Mouse (Mus musculus) stomach, embryonic 16.5 days (tissue): ENCODE measurements at regions not wholly inside any gene's neighbourhood (a gene's known extent, or its start where the extent isn't known, plus 50 kb on each side); places are given as distances from the start of the nearest gene placed in this dataset.

Experiments used
- ATAC-seq: fragments of 200-750 bp; cut with Nextera tagmentation; 2 replicates; pipeline ENCODE4 v1.8.0; 2017; ENCODE audit warnings: moderate number of reproducible peaks, moderate TSS enrichment; ENCODE audit not compliant: insufficient read depth, low FRiP score
- H3K27ac ChIP-seq: fragments of 300-500 bp; sonication (generic); 2 replicates; pipeline ENCODE4 v1.5.1; 2014; ENCODE audit warnings: low read length
- H3K27me3 ChIP-seq: fragments of 300-500 bp; sonication (generic); 2 replicates; pipeline ENCODE4 v1.6.1; 2014; ENCODE audit warnings: low read length, control low read depth, mixed read lengths; ENCODE audit not compliant: control insufficient read depth, insufficient read depth
- H3K36me3 ChIP-seq: fragments of 300-500 bp; sonication (generic); 2 replicates; pipeline ENCODE4 v1.6.1; 2014; ENCODE audit warnings: low read length; ENCODE audit not compliant: control insufficient read depth, insufficient read depth
- H3K4me1 ChIP-seq: fragments of 300-500 bp; sonication (generic); 2 replicates; pipeline ENCODE4 v1.6.1; 2014; ENCODE audit warnings: low read length, control low read depth, mixed read lengths; ENCODE audit not compliant: control insufficient read depth, insufficient read depth
- H3K4me2 ChIP-seq: fragments of 300-500 bp; sonication (generic); 2 replicates; pipeline ENCODE4 v1.6.1; 2014; ENCODE audit warnings: low read depth, low read length, mixed read lengths
- H3K4me3 ChIP-seq: fragments of 300-500 bp; sonication (generic); replicated peaks from 2 replicates; pipeline ENCODE4 v1.5.1; 2014; ENCODE audit warnings: mild to moderate bottlenecking, low read length
- H3K9ac ChIP-seq: fragments of 300-500 bp; sonication (generic); 2 replicates; pipeline ENCODE4 v1.6.1; 2014; ENCODE audit warnings: low read length
- H3K9me3 ChIP-seq: fragments of 300-500 bp; sonication (generic); replicated peaks from 2 replicates; pipeline ENCODE4 v1.6.1; 2016; ENCODE audit warnings: low read length, control low read depth; ENCODE audit not compliant: control insufficient read depth
- WGBS: fragments of 180-500 bp; shearing (Covaris S2); extraction: QIAGEN DNeasy Blood & Tissue Kit; methylation state at CpG from one replicate; pipeline ENCODE4 v1.1.7; 2014; 5-methylcytosine and 5-hydroxymethylcytosine counted together

GRCm38 (mm10) chr9:61561551-61561950 is 189.4 kb downstream of the Tle3 start:
- Histone ChIP-seq H3K27me3 (no peaks in the 10 kb centered on the region; the same call in 1 of the 2 replicates), H3K9me3 (no peaks in the 10 kb centered on the region), H3K36me3 (no peaks in the 10 kb centered on the region), H3K4me3 (no peak overlapping the region), H3K9ac (no peak overlapping the region), H3K4me2 (no peak overlapping the region), H3K4me1 (no peaks in the 10 kb centered on the region), H3K27ac (no peak overlapping the region)
- 30% methylated on average over 8 of the region's 8 CpGs for WGBS
- ATAC-seq = no peak

GRCm38 (mm10) chr9:61558621-61559020 is 186.5 kb downstream of the Tle3 start:
- H3K9ac ChIP-seq = no peak overlapping the region
- H3K4me3 ChIP-seq = no peak overlapping the region
- no peak overlapping the region for H3K4me2 ChIP-seq
- ATAC-seq = no peak
- no peak overlapping the region for H3K27ac ChIP-seq
- no peaks in the 10 kb centered on the region for H3K9me3 ChIP-seq
- 73% methylated on average over 10 of the region's 10 CpGs for WGBS
- H3K4me1 ChIP-seq = no peaks in the 10 kb centered on the region
- no peaks in the 10 kb centered on the region for H3K36me3 ChIP-seq
- H3K27me3 ChIP-seq = no peaks in the 10 kb centered on the region; the same call in 1 of the 2 replicates

- Histone ChIP-seq H3K4me2 (no peak overlapping the region), H3K27ac (no peak overlapping the region), H3K27me3 (no peaks in the 10 kb centered on the region), H3K9me3 (no peaks in the 10 kb centered on the region), H3K9ac (no peak overlapping the region), H3K4me1 (no peaks in the 10 kb centered on the region), H3K4me3 (no peak overlapping the region), H3K36me3 (no peaks in the 10 kb centered on the region)
- no peak for ATAC-seq
- WGBS = 89% methylated on average over 7 of the region's 7 CpGs
These were observed 184.9 kb downstream of the Tle3 start for GRCm38 (mm10) chr9:61557025-61557424.

- H3K27ac ChIP-seq = no peak overlapping the region
These were observed 183.0 kb downstream of the Tle3 start for GRCm38 (mm10) chr9:61555173-61555572.

GRCm38 (mm10) chr9:61554611-61555010 is 182.4 kb downstream of the Tle3 start:
- no peak overlapping the region for H3K27ac ChIP-seq
- no peak for ATAC-seq
- WGBS = 71% methylated on average over 7 of the region's 7 CpGs
- H3K9me3 ChIP-seq = no peaks in the 10 kb centered on the region
- no peak overlapping the region for H3K4me2 ChIP-seq
- H3K27me3 ChIP-seq = no peaks in the 10 kb centered on the region
- no peaks in the 10 kb centered on the region; the same call in 1 of the 2 replicates for H3K4me1 ChIP-seq
- H3K4me3 ChIP-seq = no peak overlapping the region
- H3K36me3 ChIP-seq = no peaks in the 10 kb centered on the region
- H3K9ac ChIP-seq = no peak overlapping the region

More at GRCm38 (mm10) chr9:61555173-61555572, 183.0 kb downstream of the Tle3 start:
- no peak overlapping the region for H3K9ac ChIP-seq
- H3K4me1 ChIP-seq = no peaks in the 10 kb centered on the region; the same call in 1 of the 2 replicates
- no peaks in the 10 kb centered on the region for H3K36me3 ChIP-seq
- no peaks in the 10 kb centered on the region for H3K9me3 ChIP-seq
- 91% methylated on average over 8 of the region's 8 CpGs for WGBS
- H3K4me3 ChIP-seq = no peak overlapping the region
- ATAC-seq = no peak
- H3K27me3 ChIP-seq = no peaks in the 10 kb centered on the region
- H3K4me2 ChIP-seq = no peak overlapping the region

- no peaks in the 10 kb centered on the region for H3K27me3 ChIP-seq
- 67% methylated on average over 5 of the region's 5 CpGs for WGBS
- no peak for ATAC-seq
- no peak overlapping the region for H3K9ac ChIP-seq
- no peak overlapping the region for H3K4me2 ChIP-seq
- no peak overlapping the region for H3K4me3 ChIP-seq
- no peaks in the 10 kb centered on the region for H3K9me3 ChIP-seq
- H3K36me3 ChIP-seq = no peaks in the 10 kb centered on the region
- no peak overlapping the region for H3K27ac ChIP-seq
- H3K4me1 ChIP-seq = no peaks in the 10 kb centered on the region; the same call in 1 of the 2 replicates
These were observed 181.5 kb downstream of the Tle3 start for GRCm38 (mm10) chr9:61553626-61554025.

GRCm38 (mm10) chr9:61551361-61551760 is 179.2 kb downstream of the Tle3 start:
- no peaks in the 10 kb centered on the region for H3K27me3 ChIP-seq
- WGBS = 45% methylated on average over 9 of the region's 9 CpGs
- H3K36me3 ChIP-seq = no peaks in the 10 kb centered on the region
- ATAC-seq = no peak
- no peaks in the 10 kb centered on the region for H3K9me3 ChIP-seq
- H3K4me3 ChIP-seq = no peak overlapping the region
- no peaks in the 10 kb centered on the region; the same call in 1 of the 2 replicates for H3K4me1 ChIP-seq
- no peak overlapping the region for H3K4me2 ChIP-seq
- no peak overlapping the region for H3K27ac ChIP-seq
- H3K9ac ChIP-seq = no peak overlapping the region

- H3K27me3 ChIP-seq = no peaks in the 10 kb centered on the region
- 71% methylated on average over 3 of the region's 3 CpGs for WGBS
- H3K27ac ChIP-seq = no peak overlapping the region
- no peak overlapping the region for H3K9ac ChIP-seq
- H3K4me2 ChIP-seq = no peak overlapping the region
- H3K9me3 ChIP-seq = no peaks in the 10 kb centered on the region
- no peak overlapping the region for H3K4me3 ChIP-seq
- ATAC-seq = no peak
- no peaks in the 10 kb centered on the region; the same call in 1 of the 2 replicates for H3K4me1 ChIP-seq
- no peaks in the 10 kb centered on the region for H3K36me3 ChIP-seq
These were observed 178.2 kb downstream of the Tle3 start for GRCm38 (mm10) chr9:61550326-61550725.

GRCm38 (mm10) chr9:61549692-61550241 is 177.6 kb downstream of the Tle3 start:
- no peaks in the 10 kb centered on the region; the same call in 1 of the 2 replicates for H3K4me1 ChIP-seq
- no peak overlapping the region for H3K27ac ChIP-seq
- H3K4me3 ChIP-seq = no peak overlapping the region
- no peak for ATAC-seq
- H3K9me3 ChIP-seq = no peaks in the 10 kb centered on the region
- 51% methylated on average over 5 of the region's 5 CpGs for WGBS
- no peaks in the 10 kb centered on the region for H3K27me3 ChIP-seq
- no peaks in the 10 kb centered on the region for H3K36me3 ChIP-seq
- H3K4me2 ChIP-seq = no peak overlapping the region
- H3K9ac ChIP-seq = no peak overlapping the region
